ENCODE assay signal across 8 mouse cellular contexts in the genomic region with DNA sequence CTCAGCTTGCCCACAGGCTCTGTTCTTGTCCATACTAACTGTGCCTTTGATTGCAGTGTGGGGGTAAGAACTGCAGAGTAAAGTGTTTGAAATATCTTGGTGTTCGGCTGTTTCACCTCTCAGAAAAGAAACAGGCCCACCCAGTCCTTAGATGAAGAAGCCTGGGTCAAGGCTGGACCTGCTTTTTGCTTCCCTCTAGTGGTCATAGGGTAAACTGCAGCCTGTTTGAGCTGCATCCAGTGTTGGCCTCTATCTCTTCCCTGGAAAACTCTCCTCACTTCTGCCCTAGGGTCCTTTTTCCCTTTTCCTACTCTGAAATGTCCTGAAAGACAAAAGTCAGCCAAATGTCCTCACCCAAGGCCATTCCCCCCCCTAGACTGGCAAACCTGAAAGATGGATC. TPM values are rescaled to one million over a fixed set of nuclear protein-coding genes. Genes with fewer than 3 reads are reported as not detected.
DNase-seq lines count a peak whose midpoint lies in the region; ATAC-seq and TF ChIP-seq lines count a peak whose summit lies in the region.

No protein-coding gene starts in this region.

- intact Hi-C loops in heart, postnatal 36 days (cut with DNase I) = loop anchor here (1.0 to 5.0 kb wide), 2 partner anchors 24 to 269 kb away; no protein-coding TSS in a partner anchor

- no peaks in the 10 kb centered on the region for H3K9me3 ChIP-seq in intestine, postnatal 0 days (ENCODE audit: control insufficient read depth)
- H3K9me3 ChIP-seq in intestine, embryonic 15.5 days = no peaks in the 10 kb centered on the region
- H3K9me3 ChIP-seq in midbrain, postnatal 0 days (ENCODE audit: low read length) = no peaks in the 10 kb centered on the region

- 13% methylated on average over 1 of the region's 1 CpGs for WGBS in intestine, postnatal 0 days
- WGBS in intestine, embryonic 15.5 days = 14% methylated on average over 1 of the region's 1 CpGs
- WGBS in midbrain, postnatal 0 days = 25% methylated on average over 1 of the region's 1 CpGs

- no peak overlapping the region for H3K9ac ChIP-seq in intestine, postnatal 0 days (ENCODE audit: low read depth, low read length)
- H3K9ac ChIP-seq in intestine, embryonic 15.5 days = no peak overlapping the region
- H3K9ac ChIP-seq in midbrain, postnatal 0 days (replicated peaks; ENCODE audit: low read length, poor library complexity, severe bottlenecking) = no peak overlapping the region

- H3K4me2 ChIP-seq in intestine, postnatal 0 days (replicated peaks; ENCODE audit: low read depth) = no peak overlapping the region
- no peak overlapping the region for H3K4me2 ChIP-seq in intestine, embryonic 15.5 days (replicated peaks)
- no peak overlapping the region for H3K4me2 ChIP-seq in midbrain, postnatal 0 days (ENCODE audit: low read depth, low read length, poor library complexity, severe bottlenecking)

- peaks cover 16% of the 10 kb centered on the region; the same call in 1 of the 2 replicates for H3K27me3 ChIP-seq in intestine, postnatal 0 days (replicated peaks; ENCODE audit: control insufficient read depth, insufficient read depth, low read length)
- peaks cover 22% of the 10 kb centered on the region for H3K27me3 ChIP-seq in intestine, embryonic 15.5 days (replicated peaks)
- 0 out of 2 replicates have a peak, but pooled peaks cover 5% of the 10 kb centered on the region for H3K27me3 ChIP-seq in midbrain, postnatal 0 days (ENCODE audit: insufficient read depth, low read length)

- no peak overlapping the region for H3K4me3 ChIP-seq in intestine, postnatal 0 days (ENCODE audit: low read depth, low read length)
- no peak overlapping the region for H3K4me3 ChIP-seq in intestine, embryonic 15.5 days (replicated peaks)
- H3K4me3 ChIP-seq in midbrain, postnatal 0 days (ENCODE audit: low read depth, low read length) = no peak overlapping the region

- no peak for ATAC-seq in intestine, postnatal 0 days
- no peak for ATAC-seq in intestine, embryonic 15.5 days
- ATAC-seq in midbrain, postnatal 0 days (ENCODE audit: low FRiP score) = no peak

- no peaks in the 10 kb centered on the region for H3K36me3 ChIP-seq in intestine, postnatal 0 days (ENCODE audit: control insufficient read depth, insufficient read depth)
- no peaks in the 10 kb centered on the region for H3K36me3 ChIP-seq in intestine, embryonic 15.5 days
- no peaks in the 10 kb centered on the region for H3K36me3 ChIP-seq in midbrain, postnatal 0 days (ENCODE audit: insufficient read depth, low read length)

- no peak overlapping the region for H3K27ac ChIP-seq in intestine, postnatal 0 days (ENCODE audit: low read depth, low read length)
- no peak overlapping the region for H3K27ac ChIP-seq in intestine, embryonic 15.5 days
- H3K27ac ChIP-seq in midbrain, postnatal 0 days (ENCODE audit: low read depth, low read length) = no peak overlapping the region

- peak; percentile 85 for TF ChIP-seq CTCF in intestine, postnatal 0 days (IDR thresholded peaks at IDR 0.05; ENCODE audit: low read depth)
- peak; percentile 89 for TF ChIP-seq CTCF in midbrain, postnatal 0 days (IDR thresholded peaks at IDR 0.05)

- H3K4me1 ChIP-seq in intestine, postnatal 0 days (replicated peaks; ENCODE audit: control insufficient read depth, insufficient read depth, low read length) = 0 out of 2 replicates have a peak, but pooled peaks cover 3% of the 10 kb centered on the region
- peaks cover 7% of the 10 kb centered on the region for H3K4me1 ChIP-seq in intestine, embryonic 15.5 days (replicated peaks)
- peaks cover 3% of the 10 kb centered on the region; the same call in 1 of the 2 replicates for H3K4me1 ChIP-seq in midbrain, postnatal 0 days (ENCODE audit: insufficient read depth, low read length)

- peak; percentile 55 for DNase-seq in urinary bladder, postnatal 25 days (ENCODE audit: low spot score)
- no peak for DNase-seq in urinary bladder, postnatal 36 days (ENCODE audit: low spot score in 2 of 2)
- peak; percentile 44 for DNase-seq in c-Kit-positive CD71-positive TER-119-negative erythroid progenitor cells, embryonic 14.5 days (ENCODE audit: low read depth)
- peak; percentile 45 to 60 for DNase-seq in heart, postnatal 36 days
- peak; percentile 68 for DNase-seq in midbrain, postnatal 0 days (ENCODE audit: low spot score)
- DNase-seq in yolk sac, embryonic 10.5 days (ENCODE audit: low spot score) = no peak

RNA-seq across cellular contexts. Expression of a gene that starts 28.4 kb away (rescaled TPM):
- polyA plus RNA-seq in intestine, postnatal 0 days (2015; fragmentation: Nextera tagmentation; extraction: Ambion mirVana) = 0.38 and 0.44 TPM in 2 replicates
- 0.67 and 0.73 TPM in 2 replicates for polyA plus RNA-seq in intestine, embryonic 15.5 days (2015; fragmentation: Nextera tagmentation; extraction: Ambion mirVana)
- total RNA-seq in heart, postnatal 36 days (2021) = 1 to 10 TPM; 1.1 to 2.5 TPM
- total RNA-seq in midbrain, postnatal 0 days (2014; rRNA removed) = 10.7 and 15.8 TPM in 2 replicates
- polyA plus RNA-seq in midbrain, postnatal 0 days (2015; fragmentation: Nextera tagmentation; extraction: Ambion mirVana) = 5.3 and 7.8 TPM in 2 replicates

RNA-seq across cellular contexts. Expression of a gene that starts 41.1 kb away (rescaled TPM):
- 343 and 361 TPM in 2 replicates for polyA plus RNA-seq in intestine, postnatal 0 days (2015; fragmentation: Nextera tagmentation; extraction: Ambion mirVana)
- polyA plus RNA-seq in intestine, embryonic 15.5 days (2015; fragmentation: Nextera tagmentation; extraction: Ambion mirVana) = 288 and 322 TPM in 2 replicates
- 100 to 1,000 TPM; 662 to 685 TPM for total RNA-seq in heart, postnatal 36 days (2021)
- total RNA-seq in midbrain, postnatal 0 days (2014; rRNA removed) = 87.4 and 95.2 TPM in 2 replicates
- polyA plus RNA-seq in midbrain, postnatal 0 days (2015; fragmentation: Nextera tagmentation; extraction: Ambion mirVana) = 339 and 388 TPM in 2 replicates

RNA-seq across cellular contexts. Expression of a gene that starts 41.2 kb away (rescaled TPM):
- polyA plus RNA-seq in intestine, postnatal 0 days (2015; fragmentation: Nextera tagmentation; extraction: Ambion mirVana) = not detected in 2 replicates
- polyA plus RNA-seq in intestine, embryonic 15.5 days (2015; fragmentation: Nextera tagmentation; extraction: Ambion mirVana) = 0.21 TPM in 1 of 2 replicates, not detected in the other
- total RNA-seq in heart, postnatal 36 days (2021) = not detected
- total RNA-seq in midbrain, postnatal 0 days (2014; rRNA removed) = 1.4 and 3.8 TPM in 2 replicates
- polyA plus RNA-seq in midbrain, postnatal 0 days (2015; fragmentation: Nextera tagmentation; extraction: Ambion mirVana) = 2.1 and 3.5 TPM in 2 replicates

Comparison
In these comparisons a context has a peak if more than half of its experiments do, and no peak if none do; other contexts are left out.
1. DNase-seq: peak in urinary bladder, postnatal 25 days (single experiment), c-Kit-positive CD71-positive TER-119-negative erythroid progenitor cells, embryonic 14.5 days (single experiment), heart, postnatal 36 days (2 of 2) and midbrain, postnatal 0 days (single experiment); none in urinary bladder, postnatal 36 days (0 of 2) and yolk sac, embryonic 10.5 days (single experiment).